11 mouse cellular contexts compared by ENCODE assay signal in genomic region chr4:139176023-139176422, GRCm38 (mm10). TPM values are rescaled to one million over a fixed set of nuclear protein-coding genes. Genes with fewer than 3 reads are reported as not detected.
DNase-seq lines count a peak whose midpoint lies in the region; ATAC-seq lines count a peak whose summit lies in the region.
"Had no signal": no experiment of that assay in that cellular context is flagged by ENCODE, and none has a peak within 500 bp of the region (broad histone marks: within the 10 kb centered on the region; RNA-seq: fewer than 3 reads in every experiment).

No protein-coding gene starts in this region.

- intact Hi-C loops in heart, postnatal 36 days (cut with DNase I): no loop called here
- intact Hi-C loops in left cerebral cortex, postnatal 4 days (cut with DNase I): no loop called here

- H3K4me1 ChIP-seq in stomach, embryonic 16.5 days (ENCODE audit: control insufficient read depth, insufficient read depth, low read length): peaks cover 23% of the 10 kb centered on the region
- H3K4me1 ChIP-seq in forebrain, embryonic 11.5 days (replicated peaks; ENCODE audit: control insufficient read depth, insufficient read depth, low read length): no peaks in the 10 kb centered on the region
- H3K4me1 ChIP-seq: forebrain, embryonic 12.5 days; neural tube, embryonic 12.5 days had no signal

- no peak overlapping the region for H3K4me3 ChIP-seq in stomach, embryonic 16.5 days (replicated peaks; ENCODE audit: low read length)
- H3K4me3 ChIP-seq in forebrain, embryonic 11.5 days (ENCODE audit: low read depth, low read length): no peak overlapping the region
- H3K4me3 ChIP-seq: forebrain, embryonic 12.5 days; neural tube, embryonic 12.5 days had no signal

- H3K36me3 ChIP-seq in stomach, embryonic 16.5 days (ENCODE audit: control insufficient read depth, insufficient read depth, low read length): no peaks in the 10 kb centered on the region
- H3K36me3 ChIP-seq in forebrain, embryonic 11.5 days (ENCODE audit: control insufficient read depth, insufficient read depth, low read length): no peaks in the 10 kb centered on the region
- H3K36me3 ChIP-seq: forebrain, embryonic 12.5 days; neural tube, embryonic 12.5 days had no signal

- ATAC-seq in stomach, embryonic 16.5 days (ENCODE audit: insufficient read depth, low FRiP score): no peak
- ATAC-seq in forebrain, embryonic 11.5 days (replicated peaks; ENCODE audit: low FRiP score): no peak

- H3K9me3 ChIP-seq in stomach, embryonic 16.5 days (replicated peaks; ENCODE audit: control insufficient read depth, low read length): 0 out of 2 replicates have a peak, but pooled peaks cover 5% of the 10 kb centered on the region
- no peaks in the 10 kb centered on the region; the same call in 1 of the 2 replicates for H3K9me3 ChIP-seq in forebrain, embryonic 11.5 days (ENCODE audit: control insufficient read depth, low read length)

- H3K27ac ChIP-seq in stomach, embryonic 16.5 days (ENCODE audit: low read length): no peak overlapping the region; the same call in 1 of the 2 replicates
- no peak overlapping the region for H3K27ac ChIP-seq in forebrain, embryonic 11.5 days (ENCODE audit: low read depth, low read length)
- H3K27ac ChIP-seq: forebrain, embryonic 12.5 days; neural tube, embryonic 12.5 days had no signal

- WGBS in stomach, embryonic 16.5 days: 30% methylated on average over 6 of the region's 6 CpGs
- 84% methylated on average over 6 of the region's 6 CpGs for WGBS in forebrain, embryonic 11.5 days

- no peak overlapping the region for H3K9ac ChIP-seq in stomach, embryonic 16.5 days (ENCODE audit: low read length)
- no peak overlapping the region for H3K9ac ChIP-seq in forebrain, embryonic 11.5 days (ENCODE audit: low read length)
- H3K9ac ChIP-seq: forebrain, embryonic 12.5 days; neural tube, embryonic 12.5 days had no signal

- DNase-seq in retina, embryonic 14.5 days (ENCODE audit: low spot score): peak; percentile 42
- DNase-seq in retina, postnatal 1 day: no peak
- DNase-seq in heart, postnatal 36 days: peak; percentile 43 to 63
- DNase-seq in kidney, postnatal 25 days: peak; percentile 41 to 71
- DNase-seq in forebrain, embryonic 11.5 days (ENCODE audit: low spot score): no peak
- DNase-seq in urinary bladder, postnatal 25 days (ENCODE audit: low spot score): no peak
- no peak for DNase-seq in left cerebral cortex, postnatal 4 days
- DNase-seq: spleen, adult 18-20 months had no signal

- H3K27me3 ChIP-seq in stomach, embryonic 16.5 days (ENCODE audit: control insufficient read depth, insufficient read depth, low read length): no peaks in the 10 kb centered on the region
- no peaks in the 10 kb centered on the region for H3K27me3 ChIP-seq in forebrain, embryonic 11.5 days (ENCODE audit: control insufficient read depth, insufficient read depth, low read length)
- H3K27me3 ChIP-seq: forebrain, embryonic 12.5 days; neural tube, embryonic 12.5 days had no signal

- peak overlapping the region; percentile 28 for H3K4me2 ChIP-seq in stomach, embryonic 16.5 days (ENCODE audit: low read depth, low read length)
- H3K4me2 ChIP-seq in forebrain, embryonic 11.5 days (ENCODE audit: low read depth, low read length, severe bottlenecking): no peak overlapping the region
- H3K4me2 ChIP-seq: forebrain, embryonic 12.5 days; neural tube, embryonic 12.5 days had no signal

RNA-seq across cellular contexts. Expression of gene Capzb, which starts 16.7 kb away (rescaled TPM):
- 100 to 1,000 TPM; 393 to 443 TPM for total RNA-seq in heart, postnatal 36 days (2021)
- 421 and 434 TPM in 2 replicates for polyA plus RNA-seq in stomach, embryonic 16.5 days (2015; fragmentation: Nextera tagmentation; extraction: Ambion mirVana)
- 238 and 240 TPM in 2 replicates for polyA plus RNA-seq in forebrain, embryonic 11.5 days (2014; fragmentation: Nextera tagmentation; extraction: Ambion mirVana)
- 100 to 1,000 TPM; 298 to 302 TPM for total RNA-seq in left cerebral cortex, postnatal 4 days (2021)

RNA-seq across cellular contexts. Expression of gene Minos1, which starts 45.1 kb away (rescaled TPM):
- total RNA-seq in heart, postnatal 36 days (2021): 100 to 1,000 TPM; 679 to 769 TPM
- 442 and 560 TPM in 2 replicates for polyA plus RNA-seq in stomach, embryonic 16.5 days (2015; fragmentation: Nextera tagmentation; extraction: Ambion mirVana)
- polyA plus RNA-seq in forebrain, embryonic 11.5 days (2014; fragmentation: Nextera tagmentation; extraction: Ambion mirVana): 344 and 387 TPM in 2 replicates
- 100 to 1,000 TPM; 184 TPM for total RNA-seq in left cerebral cortex, postnatal 4 days (2021)

Comparison
In these comparisons a context has a peak if more than half of its experiments do, and no peak if none do; other contexts are left out.
1. DNase-seq: peak in retina, embryonic 14.5 days (single experiment), heart, postnatal 36 days (2 of 2) and kidney, postnatal 25 days (2 of 2); none in retina, postnatal 1 day (single experiment), forebrain, embryonic 11.5 days (single experiment), urinary bladder, postnatal 25 days (single experiment) and left cerebral cortex, postnatal 4 days (single experiment).